Mouse (Mus musculus) gonadal fat pad, adult 2 months (tissue): ENCODE measurements around the gene Gm10188. TPM values are rescaled to one million over a fixed set of nuclear protein-coding genes. Genes with fewer than 3 reads are reported as not detected.

Source experiments
- DNase-seq: peaks from one replicate; pipeline ENCODE4 v3.0.0-alpha.2; 2012; ENCODE audit warnings: low read depth
- polyA plus RNA-seq: library from polyadenylated mRNA; depleted of rRNA; stranded (reverse); fragments of >200 nt; gene quantifications from 2 replicates; pipeline ENCODE4 v1.2.3, GENCODE M21; 2012

Gm10188 gene
- polyA plus RNA-seq, 1 experiment: not detected

- no peak for DNase-seq
Measured at GRCm38 (mm10) chr1:132226297-132227080, 3.1 kb downstream of the Gm10188 start.

- no peak for DNase-seq
Measured at GRCm38 (mm10) chr1:132222166-132222565, 7.4 kb downstream of the Gm10188 start.

GRCm38 (mm10) chr1:132221627-132222026, 7.9 kb downstream of the Gm10188 start:
- no peak for DNase-seq

GRCm38 (mm10) chr1:132216276-132216675, 13.3 kb downstream of the Gm10188 start:
- DNase-seq: no peak

GRCm38 (mm10) chr1:132213076-132213475, 16.5 kb downstream of the Gm10188 start:
- DNase-seq: no peak

- DNase-seq: no peak
Measured at GRCm38 (mm10) chr1:132212218-132212617, 17.3 kb downstream of the Gm10188 start.

- DNase-seq: no peak
Measured at GRCm38 (mm10) chr1:132211672-132212071, 17.9 kb downstream of the Gm10188 start.

GRCm38 (mm10) chr1:132210922-132211321, 18.6 kb downstream of the Gm10188 start:
- no peak for DNase-seq

- DNase-seq: no peak
Measured at GRCm38 (mm10) chr1:132209400-132209799, 20.2 kb downstream of the Gm10188 start.

GRCm38 (mm10) chr1:132208154-132208553, 21.4 kb downstream of the Gm10188 start:
- no peak for DNase-seq

GRCm38 (mm10) chr1:132206828-132207227, 22.7 kb downstream of the Gm10188 start:
- no peak for DNase-seq

GRCm38 (mm10) chr1:132205958-132206357, 23.6 kb downstream of the Gm10188 start:
- no peak for DNase-seq

GRCm38 (mm10) chr1:132202771-132203170, 26.8 kb downstream of the Gm10188 start:
- DNase-seq: no peak

GRCm38 (mm10) chr1:132201936-132202335, 27.6 kb downstream of the Gm10188 start:
- DNase-seq: no peak

GRCm38 (mm10) chr1:132201511-132201860, 28.1 kb downstream of the Gm10188 start:
- no peak for DNase-seq

- no peak for DNase-seq
Measured at GRCm38 (mm10) chr1:132200562-132201510, 28.7 kb downstream of the Gm10188 start.

- no peak for DNase-seq
Measured at GRCm38 (mm10) chr1:132199934-132200333, 29.6 kb downstream of the Gm10188 start.

- no peak for DNase-seq
Measured at GRCm38 (mm10) chr1:132199244-132199643, 30.3 kb downstream of the Gm10188 start.

- no peak for DNase-seq
Measured at GRCm38 (mm10) chr1:132198401-132199071, 31.0 kb downstream of the Gm10188 start.

GRCm38 (mm10) chr1:132197666-132198065, 31.9 kb downstream of the Gm10188 start:
- DNase-seq: no peak

GRCm38 (mm10) chr1:132196337-132196736, 33.2 kb downstream of the Gm10188 start:
- DNase-seq: no peak

GRCm38 (mm10) chr1:132195681-132196080, 33.9 kb downstream of the Gm10188 start:
- no peak for DNase-seq
